Mouse (Mus musculus): ENCODE results near the gene Lage3. TPM values are rescaled to one million over a fixed set of nuclear protein-coding genes. Genes with fewer than 3 reads are reported as not detected.

The Lage3 gene
- polyA plus RNA-seq (2014; fragmentation: Illumina TruSeq; extraction: RNeasy Lipid Tissue Mini Kit (QIAGEN cat#74804); ENCODE audit: low read depth, low replicate concordance): 10.4 TPM

GRCm38 (mm10) chrX:74353467-74353770 is at the start of gene Lage3:
TSS of gene Lage3 (minus strand) at chrX:74353618.

GRCm38 (mm10) chrX:74392535-74393443 is 39.4 kb upstream of the Lage3 start, which contains the start of the genes Fam3a and Ikbkg:
TSS of gene Fam3a (minus strand) at chrX:74393272.
TSS of gene Ikbkg (plus strand) at chrX:74393290.

GRCm38 (mm10) chrX:74372888-74373549 is 19.6 kb upstream of the Lage3 start, which contains the start of the genes Ubl4a and Slc10a3:
TSS of gene Ubl4a (minus strand) at chrX:74373218.
TSS of gene Slc10a3 (minus strand) at chrX:74373349.

GRCm38 (mm10) chrX:74328725-74329161 is 24.7 kb downstream of the Lage3 start, which contains the start of gene Plxna3:
TSS of gene Plxna3 (plus strand) at chrX:74329066.

GRCm38 (mm10) chrX:74312540-74313464 is 40.6 kb downstream of the Lage3 start, which contains the start of gene Fam50a:
TSS of gene Fam50a (plus strand) at chrX:74313033.

GRCm38 (mm10) chrX:74304867-74305700 is 48.3 kb downstream of the Lage3 start, which contains the start of gene Gdi1:
TSS of gene Gdi1 (plus strand) at chrX:74304998.

Other genes starting within 250 kb of the Lage3 start
- not detected for gene Opn1mw, start 226.2 kb downstream of the Lage3 start, polyA plus RNA-seq (2014; fragmentation: Illumina TruSeq; extraction: RNeasy Lipid Tissue Mini Kit (QIAGEN cat#74804); ENCODE audit: low read depth, low replicate concordance)
- gene Mecp2, start 218.3 kb downstream of the Lage3 start, polyA plus RNA-seq (2014; fragmentation: Illumina TruSeq; extraction: RNeasy Lipid Tissue Mini Kit (QIAGEN cat#74804); ENCODE audit: low read depth, low replicate concordance): 4.2 TPM
- gene Tex28, start 185.8 kb downstream of the Lage3 start, polyA plus RNA-seq (2014; fragmentation: Illumina TruSeq; extraction: RNeasy Lipid Tissue Mini Kit (QIAGEN cat#74804); ENCODE audit: low read depth, low replicate concordance): not detected
- not detected for gene Tktl1, start 176.4 kb downstream of the Lage3 start, polyA plus RNA-seq (2014; fragmentation: Illumina TruSeq; extraction: RNeasy Lipid Tissue Mini Kit (QIAGEN cat#74804); ENCODE audit: low read depth, low replicate concordance)
- gene Flna, start 103.8 kb downstream of the Lage3 start, polyA plus RNA-seq (2014; fragmentation: Illumina TruSeq; extraction: RNeasy Lipid Tissue Mini Kit (QIAGEN cat#74804); ENCODE audit: low read depth, low replicate concordance): 7.1 TPM
- gene Emd, start 98.9 kb downstream of the Lage3 start, polyA plus RNA-seq (2014; fragmentation: Illumina TruSeq; extraction: RNeasy Lipid Tissue Mini Kit (QIAGEN cat#74804); ENCODE audit: low read depth, low replicate concordance): 18.4 TPM
- gene Rpl10, start 82.8 kb downstream of the Lage3 start, polyA plus RNA-seq (2014; fragmentation: Illumina TruSeq; extraction: RNeasy Lipid Tissue Mini Kit (QIAGEN cat#74804); ENCODE audit: low read depth, low replicate concordance): 843 TPM
- 25.2 TPM for gene Taz, start 71.7 kb downstream of the Lage3 start, polyA plus RNA-seq (2014; fragmentation: Illumina TruSeq; extraction: RNeasy Lipid Tissue Mini Kit (QIAGEN cat#74804); ENCODE audit: low read depth, low replicate concordance)
- 7.3 TPM for gene Dnase1l1, start 71.3 kb downstream of the Lage3 start, polyA plus RNA-seq (2014; fragmentation: Illumina TruSeq; extraction: RNeasy Lipid Tissue Mini Kit (QIAGEN cat#74804); ENCODE audit: low read depth, low replicate concordance)
- gene Atp6ap1, start 56.5 kb downstream of the Lage3 start, polyA plus RNA-seq (2014; fragmentation: Illumina TruSeq; extraction: RNeasy Lipid Tissue Mini Kit (QIAGEN cat#74804); ENCODE audit: low read depth, low replicate concordance): 73.7 TPM
- gene Gdi1, start 48.6 kb downstream of the Lage3 start, polyA plus RNA-seq (2014; fragmentation: Illumina TruSeq; extraction: RNeasy Lipid Tissue Mini Kit (QIAGEN cat#74804); ENCODE audit: low read depth, low replicate concordance): 65.8 TPM
- gene Fam50a, start 40.6 kb downstream of the Lage3 start, polyA plus RNA-seq (2014; fragmentation: Illumina TruSeq; extraction: RNeasy Lipid Tissue Mini Kit (QIAGEN cat#74804); ENCODE audit: low read depth, low replicate concordance): 11.2 TPM
- gene Plxna3, start 24.6 kb downstream of the Lage3 start, polyA plus RNA-seq (2014; fragmentation: Illumina TruSeq; extraction: RNeasy Lipid Tissue Mini Kit (QIAGEN cat#74804); ENCODE audit: low read depth, low replicate concordance): 0.13 TPM
- gene Ubl4a, start 19.6 kb upstream of the Lage3 start, polyA plus RNA-seq (2014; fragmentation: Illumina TruSeq; extraction: RNeasy Lipid Tissue Mini Kit (QIAGEN cat#74804); ENCODE audit: low read depth, low replicate concordance): 19.5 TPM
- 2.3 TPM for gene Slc10a3, start 19.7 kb upstream of the Lage3 start, polyA plus RNA-seq (2014; fragmentation: Illumina TruSeq; extraction: RNeasy Lipid Tissue Mini Kit (QIAGEN cat#74804); ENCODE audit: low read depth, low replicate concordance)
- 4.7 TPM for gene Fam3a, start 39.7 kb upstream of the Lage3 start, polyA plus RNA-seq (2014; fragmentation: Illumina TruSeq; extraction: RNeasy Lipid Tissue Mini Kit (QIAGEN cat#74804); ENCODE audit: low read depth, low replicate concordance)
- 44.8 TPM for gene Ikbkg, start 39.7 kb upstream of the Lage3 start, polyA plus RNA-seq (2014; fragmentation: Illumina TruSeq; extraction: RNeasy Lipid Tissue Mini Kit (QIAGEN cat#74804); ENCODE audit: low read depth, low replicate concordance)
- gene G6pdx, start 75.6 kb upstream of the Lage3 start, polyA plus RNA-seq (2014; fragmentation: Illumina TruSeq; extraction: RNeasy Lipid Tissue Mini Kit (QIAGEN cat#74804); ENCODE audit: low read depth, low replicate concordance): 1.2 TPM
- not detected for gene Gm6880, start 127.8 kb upstream of the Lage3 start, polyA plus RNA-seq (2014; fragmentation: Illumina TruSeq; extraction: RNeasy Lipid Tissue Mini Kit (QIAGEN cat#74804); ENCODE audit: low read depth, low replicate concordance)
- not detected for gene Olfr1326-ps1, start 221.3 kb upstream of the Lage3 start, polyA plus RNA-seq (2014; fragmentation: Illumina TruSeq; extraction: RNeasy Lipid Tissue Mini Kit (QIAGEN cat#74804); ENCODE audit: low read depth, low replicate concordance)
- gene Olfr1325, start 239.1 kb upstream of the Lage3 start, polyA plus RNA-seq (2014; fragmentation: Illumina TruSeq; extraction: RNeasy Lipid Tissue Mini Kit (QIAGEN cat#74804); ENCODE audit: low read depth, low replicate concordance): not detected

Measured in liver, adult 10 weeks (tissue).